Mouse (Mus musculus): ENCODE results near the gene Majin. TPM values are rescaled to one million over a fixed set of nuclear protein-coding genes. Genes with fewer than 3 reads are reported as not detected.

Majin gene
- polyA plus RNA-seq, 1 experiment from 2014 or later: not detected

- H3K4me1 ChIP-seq (replicated peaks; ENCODE audit: control insufficient read depth, insufficient read depth, low read length): peaks cover 12% of the 10 kb centered on the region
- no peaks in the 10 kb centered on the region for H3K27me3 ChIP-seq (ENCODE audit: control insufficient read depth, insufficient read depth, low read depth, low read length)
- H3K36me3 ChIP-seq (ENCODE audit: control insufficient read depth, insufficient read depth, low read length): peaks cover 7% of the 10 kb centered on the region
- WGBS: 71% methylated on average over 11 of the region's 11 CpGs
- H3K9me3 ChIP-seq (ENCODE audit: control insufficient read depth, low read length): no peaks in the 10 kb centered on the region
- peak overlapping the region; percentile 84 for H3K9ac ChIP-seq (ENCODE audit: low read length)
- peak overlapping the region; percentile 87 for H3K4me3 ChIP-seq (ENCODE audit: low read length)
- ATAC-seq (ENCODE audit: low read depth): no peak
- peak overlapping the region; percentile 92 for H3K4me2 ChIP-seq (ENCODE audit: low read depth, low read length)
- no peak overlapping the region for H3K27ac ChIP-seq (ENCODE audit: low read length)
These were observed 50.3 kb downstream of the Majin start for GRCm38 (mm10) chr19:6234337-6235083.

- 4% methylated on average over 48 of the region's 48 CpGs for WGBS
- Histone ChIP-seq H3K27ac (ENCODE audit: low read length) (peak within 1 kb of the TSS; percentile 99), H3K9me3 (ENCODE audit: control insufficient read depth, low read length) (no peaks in the 10 kb centered on the region), H3K9ac (ENCODE audit: low read length) (peak within 1 kb of the TSS; percentile 84), H3K4me1 (replicated peaks; ENCODE audit: control insufficient read depth, insufficient read depth, low read length) (peaks cover 12% of the 10 kb centered on the region), H3K36me3 (ENCODE audit: control insufficient read depth, insufficient read depth, low read length) (peaks cover 7% of the 10 kb centered on the region), H3K4me3 (ENCODE audit: low read length) (peak within 1 kb of the TSS; percentile 87), H3K27me3 (ENCODE audit: control insufficient read depth, insufficient read depth, low read depth, low read length) (no peaks in the 10 kb centered on the region), H3K4me2 (ENCODE audit: low read depth, low read length) (peak within 1 kb of the TSS; percentile 92)
- ATAC-seq (ENCODE audit: low read depth): peak; percentile 96
These were observed 51.2 kb downstream of the Majin start, which contains the start of gene Ppp2r5b for GRCm38 (mm10) chr19:6235084-6236052. Gene Ppp2r5b, minus strand, starts transcription at chr19:6235872.

- peak overlapping the region; percentile 84 for H3K9ac ChIP-seq (ENCODE audit: low read length)
- H3K27me3 ChIP-seq (ENCODE audit: control insufficient read depth, insufficient read depth, low read depth, low read length): no peaks in the 10 kb centered on the region
- peaks cover 4% of the 10 kb centered on the region for H3K36me3 ChIP-seq (ENCODE audit: control insufficient read depth, insufficient read depth, low read length)
- peak overlapping the region; percentile 92 for H3K4me2 ChIP-seq (ENCODE audit: low read depth, low read length)
- peak overlapping the region; percentile 99 for H3K27ac ChIP-seq (ENCODE audit: low read length)
- peak overlapping the region; percentile 87 for H3K4me3 ChIP-seq (ENCODE audit: low read length)
- peak; percentile 92 for ATAC-seq (ENCODE audit: low read depth)
- H3K4me1 ChIP-seq (replicated peaks; ENCODE audit: control insufficient read depth, insufficient read depth, low read length): peaks cover 12% of the 10 kb centered on the region
- H3K9me3 ChIP-seq (ENCODE audit: control insufficient read depth, low read length): no peaks in the 10 kb centered on the region
- WGBS: 0% methylated on average over 9 of the region's 9 CpGs
These were observed 51.9 kb downstream of the Majin start for GRCm38 (mm10) chr19:6236053-6236441.

GRCm38 (mm10) chr19:6236842-6237241 lies 52.7 kb downstream of the Majin start:
- Histone ChIP-seq H3K4me1 (replicated peaks; ENCODE audit: control insufficient read depth, insufficient read depth, low read length) (peaks cover 12% of the 10 kb centered on the region), H3K4me3 (ENCODE audit: low read length) (no peak overlapping the region), H3K27me3 (ENCODE audit: control insufficient read depth, insufficient read depth, low read depth, low read length) (no peaks in the 10 kb centered on the region), H3K27ac (ENCODE audit: low read length) (no peak overlapping the region), H3K9ac (ENCODE audit: low read length) (no peak overlapping the region), H3K36me3 (ENCODE audit: control insufficient read depth, insufficient read depth, low read length) (no peaks in the 10 kb centered on the region), H3K9me3 (ENCODE audit: control insufficient read depth, low read length) (no peaks in the 10 kb centered on the region), H3K4me2 (ENCODE audit: low read depth, low read length) (no peak overlapping the region)
- no peak for ATAC-seq (ENCODE audit: low read depth)
- WGBS: 71% methylated on average over 7 of the region's 7 CpGs

- H3K27ac ChIP-seq (ENCODE audit: low read length): no peak overlapping the region
- no peaks in the 10 kb centered on the region for H3K36me3 ChIP-seq (ENCODE audit: control insufficient read depth, insufficient read depth, low read length)
- no peak overlapping the region for H3K4me2 ChIP-seq (ENCODE audit: low read depth, low read length)
- H3K4me1 ChIP-seq (replicated peaks; ENCODE audit: control insufficient read depth, insufficient read depth, low read length): peaks cover 20% of the 10 kb centered on the region
- no peak overlapping the region for H3K9ac ChIP-seq (ENCODE audit: low read length)
- no peaks in the 10 kb centered on the region for H3K27me3 ChIP-seq (ENCODE audit: control insufficient read depth, insufficient read depth, low read depth, low read length)
- ATAC-seq (ENCODE audit: low read depth): no peak
- no peaks in the 10 kb centered on the region for H3K9me3 ChIP-seq (ENCODE audit: control insufficient read depth, low read length)
- H3K4me3 ChIP-seq (ENCODE audit: low read length): no peak overlapping the region
These were observed 54.6 kb downstream of the Majin start for GRCm38 (mm10) chr19:6238740-6239139.

GRCm38 (mm10) chr19:6240136-6240535 lies 55.9 kb downstream of the Majin start:
- 37% methylated on average over 1 of the region's 1 CpGs for WGBS

GRCm38 (mm10) chr19:6240725-6241124 lies 56.5 kb downstream of the Majin start:
- H3K4me3 ChIP-seq (ENCODE audit: low read length): peak overlapping the region; percentile 95
- H3K4me2 ChIP-seq (ENCODE audit: low read depth, low read length): peak overlapping the region; percentile 43
- H3K4me1 ChIP-seq (replicated peaks; ENCODE audit: control insufficient read depth, insufficient read depth, low read length): peaks cover 8% of the 10 kb centered on the region
- peak overlapping the region; percentile 21; the same call in 1 of the 2 replicates for H3K27ac ChIP-seq (ENCODE audit: low read length)
- H3K9me3 ChIP-seq (ENCODE audit: control insufficient read depth, low read length): no peaks in the 10 kb centered on the region
- no peaks in the 10 kb centered on the region for H3K27me3 ChIP-seq (ENCODE audit: control insufficient read depth, insufficient read depth, low read depth, low read length)
- peak overlapping the region; percentile 40; the same call in 1 of the 2 replicates for H3K9ac ChIP-seq (ENCODE audit: low read length)
- ATAC-seq (ENCODE audit: low read depth): no peak
- 25% methylated on average over 5 of the region's 5 CpGs for WGBS
- H3K36me3 ChIP-seq (ENCODE audit: control insufficient read depth, insufficient read depth, low read length): peaks cover 3% of the 10 kb centered on the region; the same call in 1 of the 2 replicates

More at GRCm38 (mm10) chr19:6240136-6240535, 55.9 kb downstream of the Majin start:
- Histone ChIP-seq H3K4me2 (ENCODE audit: low read depth, low read length) (no peak overlapping the region), H3K27me3 (ENCODE audit: control insufficient read depth, insufficient read depth, low read depth, low read length) (no peaks in the 10 kb centered on the region), H3K27ac (ENCODE audit: low read length) (no peak overlapping the region), H3K4me3 (ENCODE audit: low read length) (no peak overlapping the region), H3K36me3 (ENCODE audit: control insufficient read depth, insufficient read depth, low read length) (peaks cover 3% of the 10 kb centered on the region; the same call in 1 of the 2 replicates), H3K9ac (ENCODE audit: low read length) (no peak overlapping the region), H3K4me1 (replicated peaks; ENCODE audit: control insufficient read depth, insufficient read depth, low read length) (peaks cover 9% of the 10 kb centered on the region), H3K9me3 (ENCODE audit: control insufficient read depth, low read length) (no peaks in the 10 kb centered on the region)
- no peak for ATAC-seq (ENCODE audit: low read depth)

GRCm38 (mm10) chr19:6241274-6242107 lies 57.3 kb downstream of the Majin start, which contains the start of gene Atg2a:
Gene Atg2a, plus strand, starts transcription at chr19:6241668.
- no peaks in the 10 kb centered on the region for H3K27me3 ChIP-seq (ENCODE audit: control insufficient read depth, insufficient read depth, low read depth, low read length)
- no peaks in the 10 kb centered on the region for H3K9me3 ChIP-seq (ENCODE audit: control insufficient read depth, low read length)
- H3K9ac ChIP-seq (ENCODE audit: low read length): peak within 1 kb of the TSS; percentile 97
- under 1% methylated on average over 55 of the region's 55 CpGs for WGBS
- peaks cover 6% of the 10 kb centered on the region; the same call in 1 of the 2 replicates for H3K36me3 ChIP-seq (ENCODE audit: control insufficient read depth, insufficient read depth, low read length)
- H3K4me2 ChIP-seq (ENCODE audit: low read depth, low read length): peak within 1 kb of the TSS; percentile 94
- H3K27ac ChIP-seq (ENCODE audit: low read length): peak within 1 kb of the TSS; percentile 82
- peaks cover 8% of the 10 kb centered on the region for H3K4me1 ChIP-seq (replicated peaks; ENCODE audit: control insufficient read depth, insufficient read depth, low read length)
- H3K4me3 ChIP-seq (ENCODE audit: low read length): peak within 1 kb of the TSS; percentile 95
- peak; percentile 96 for ATAC-seq (ENCODE audit: low read depth)
